ENCODE assay signal across 14 mouse cellular contexts in the genomic region with DNA sequence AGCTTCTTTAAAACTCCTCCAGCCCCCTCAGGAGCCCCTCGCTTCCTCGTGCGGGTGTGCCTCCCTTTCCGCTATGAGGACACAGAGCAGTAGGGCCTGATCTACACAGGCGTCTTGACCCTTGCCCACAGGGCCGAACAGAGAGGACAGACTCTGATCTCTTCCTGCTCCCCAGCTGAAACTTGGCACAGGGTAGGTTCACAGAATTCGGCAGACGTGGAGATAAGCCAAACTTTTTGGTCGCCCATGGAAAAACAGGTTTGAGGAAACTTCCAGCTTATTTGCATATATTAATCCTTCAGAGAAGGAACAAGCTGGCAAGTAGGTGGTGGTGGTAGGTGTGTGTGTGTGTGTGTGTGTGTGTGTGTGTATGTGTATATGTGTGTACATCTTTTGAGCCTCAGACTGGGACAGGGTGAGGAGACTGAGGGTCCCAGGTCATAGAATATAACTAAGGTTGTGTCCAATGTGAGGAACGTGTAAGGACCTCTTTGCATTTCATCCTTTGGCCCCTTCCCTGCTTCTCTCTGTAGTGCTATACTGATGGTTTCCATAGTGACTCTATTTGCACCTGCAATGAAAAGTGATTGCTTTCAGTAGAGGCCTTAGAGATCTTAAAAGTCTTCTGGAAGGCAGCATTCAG. TPM values are rescaled to one million over a fixed set of nuclear protein-coding genes. Genes with fewer than 3 reads are reported as not detected.
A peak's percentile ranks its signal among the peaks of the same experiment; 100 is the strongest.
DNase-seq lines count a peak whose midpoint lies in the region; ATAC-seq lines count a peak whose summit lies in the region.
"Had no signal": no experiment of that assay in that cellular context is flagged by ENCODE, and none has a peak within 500 bp of the region (broad histone marks: within the 10 kb centered on the region; RNA-seq: fewer than 3 reads in every experiment).

No protein-coding gene starts in this region.

- peak; percentile 46; the same call in 1 of the 2 replicates for ATAC-seq in forebrain, embryonic 15.5 days (replicated peaks)
- ATAC-seq: liver, postnatal 0 days had no signal

- DNase-seq in right cerebral cortex, adult 2 months (ENCODE audit: low spot score in 2 of 2), result peak; percentile 11 to 19
- no peak for DNase-seq in right cerebral cortex, postnatal 25 days
- peak; percentile 73 to 91 for DNase-seq in kidney, postnatal 25 days
- DNase-seq in gastrocnemius, adult 8-10 months (ENCODE audit: low spot score in 2 of 2), result no peak
- no peak for DNase-seq in layer of hippocampus, postnatal 10 days (ENCODE audit: low spot score in 2 of 2)
- no peak for DNase-seq in cerebellum, postnatal 25 days
- DNase-seq: cerebellum, postnatal 36 days; gastrocnemius, postnatal 14 days; liver, postnatal 0 days; thymus, postnatal 25 days had no signal

- H3K4me1 ChIP-seq in forebrain, embryonic 15.5 days, result peaks cover 25% of the 10 kb centered on the region

- H3K27me3 ChIP-seq in forebrain, embryonic 15.5 days, result no peaks in the 10 kb centered on the region

- H3K27ac ChIP-seq in forebrain, embryonic 15.5 days (replicated peaks), result peak overlapping the region; percentile 50; the same call in 1 of the 2 replicates

- no peaks in the 10 kb centered on the region for H3K9me3 ChIP-seq in forebrain, embryonic 15.5 days

- H3K4me2 ChIP-seq in forebrain, embryonic 15.5 days (replicated peaks), result no peak overlapping the region

- H3K36me3 ChIP-seq in forebrain, embryonic 15.5 days, result no peaks in the 10 kb centered on the region

- WGBS in forebrain, embryonic 15.5 days, result 22% methylated on average over 10 of the region's 10 CpGs

- 0 out of 2 replicates have a peak overlapping the region, but pooled peaks have one; percentile 14 for H3K9ac ChIP-seq in forebrain, embryonic 15.5 days (replicated peaks)
- H3K9ac ChIP-seq: liver, postnatal 0 days had no signal

- H3K4me3 ChIP-seq in forebrain, embryonic 15.5 days, result no peak overlapping the region

RNA-seq across cellular contexts. Expression of a gene that starts 43.1 kb away (rescaled TPM):
- polyA plus RNA-seq in forebrain, embryonic 15.5 days (2015; fragmentation: Nextera tagmentation; extraction: Ambion mirVana), result 3.3 TPM in 2 replicates
- 1 to 10 TPM in 1 of 4 experiments, under 1 TPM in 3; 0.36 to 1.1 (median 0.61) TPM for total RNA-seq in gastrocnemius, adult 8-10 months (2022)
- total RNA-seq in layer of hippocampus, postnatal 10 days (2021), result under 1 TPM; 0.21 to 0.33 TPM

RNA-seq across cellular contexts. Expression of a gene that starts 44.3 kb away (rescaled TPM):
- not detected in 2 replicates for polyA plus RNA-seq in forebrain, embryonic 15.5 days (2015; fragmentation: Nextera tagmentation; extraction: Ambion mirVana)
- total RNA-seq in gastrocnemius, adult 8-10 months (2022), result not detected
- not detected for total RNA-seq in layer of hippocampus, postnatal 10 days (2021)
- total RNA-seq: gastrocnemius, postnatal 14 days; layer of hippocampus, adult 18-20 months; left cerebral cortex, postnatal 36 days had no signal
- polyA plus RNA-seq: heart, embryonic 14.5 days had no signal

Comparison
In these comparisons a context has a peak if more than half of its experiments do, and no peak if none do; other contexts are left out.
1. DNase-seq: peak in right cerebral cortex, adult 2 months (2 of 2) and kidney, postnatal 25 days (2 of 2); none in right cerebral cortex, postnatal 25 days (single experiment), gastrocnemius, adult 8-10 months (0 of 2), layer of hippocampus, postnatal 10 days (0 of 2) and cerebellum, postnatal 25 days (0 of 2).